Mouse (Mus musculus): ENCODE measurements at regions not wholly inside any gene's neighbourhood (a gene's known extent, or its start where the extent isn't known, plus 50 kb on each side); places are given as distances from the start of the nearest gene placed in this dataset.

- no peak for DNase-seq
These were observed 233.7 kb upstream of the Isx start for GRCm38 (mm10) chr8:74639276-74639675.

GRCm38 (mm10) chr8:74640636-74641035 lies 232.3 kb upstream of the Isx start:
- no peak for DNase-seq

- DNase-seq: peak; percentile 7
These were observed 213.0 kb upstream of the Isx start for GRCm38 (mm10) chr8:74659950-74660349.

- no peak for DNase-seq
These were observed 184.6 kb upstream of the Isx start for GRCm38 (mm10) chr8:74688342-74688741.

GRCm38 (mm10) chr8:74696001-74696400 lies 177.0 kb upstream of the Isx start:
- no peak for DNase-seq

- no peak for DNase-seq
These were observed 175.7 kb upstream of the Isx start for GRCm38 (mm10) chr8:74697317-74697716.

GRCm38 (mm10) chr8:74712617-74713016 lies 160.4 kb upstream of the Isx start:
- DNase-seq: no peak

- DNase-seq: no peak
These were observed 156.9 kb upstream of the Isx start for GRCm38 (mm10) chr8:74716030-74716429.

GRCm38 (mm10) chr8:74764728-74765127 lies 108.2 kb upstream of the Isx start:
- no peak for DNase-seq

GRCm38 (mm10) chr8:74775549-74775948 lies 97.4 kb upstream of the Isx start:
- no peak for DNase-seq

GRCm38 (mm10) chr8:74781087-74781486 lies 91.9 kb upstream of the Isx start:
- DNase-seq: no peak

- no peak for DNase-seq
These were observed 64.3 kb upstream of the Isx start for GRCm38 (mm10) chr8:74808685-74809084.

GRCm38 (mm10) chr8:74810054-74810453 lies 62.9 kb upstream of the Isx start:
- DNase-seq: no peak

- no peak for DNase-seq
These were observed 54.5 kb upstream of the Isx start for GRCm38 (mm10) chr8:74818434-74818833.

- DNase-seq: no peak
These were observed 52.3 kb upstream of the Isx start for GRCm38 (mm10) chr8:74820716-74821115.

- DNase-seq: no peak
These were observed 50.7 kb upstream of the Isx start for GRCm38 (mm10) chr8:74822288-74822687.
